ENCODE assay signal across 8 mouse cellular contexts in genomic region chr13:71959361-71960276, GRCm38 (mm10). TPM values are rescaled to one million over a fixed set of nuclear protein-coding genes. Genes with fewer than 3 reads are reported as not detected.
A peak's percentile ranks its signal among the peaks of the same experiment; 100 is the strongest.
DNase-seq lines count a peak whose midpoint lies in the region; ATAC-seq lines count a peak whose summit lies in the region.

No protein-coding gene starts in this region.

- H3K9ac ChIP-seq in embryonic facial prominence, embryonic 11.5 days (replicated peaks; ENCODE audit: low read length) = peak overlapping the region; percentile 26
- H3K9ac ChIP-seq in hindbrain, embryonic 16.5 days (ENCODE audit: low read depth, low read length) = peak overlapping the region; percentile 59
- peak overlapping the region; percentile 98 for H3K9ac ChIP-seq in midbrain, embryonic 12.5 days (replicated peaks)

- H3K4me3 ChIP-seq in embryonic facial prominence, embryonic 11.5 days (ENCODE audit: low read depth, low read length) = peak overlapping the region; percentile 33
- H3K4me3 ChIP-seq in hindbrain, embryonic 16.5 days (ENCODE audit: low read length) = peak overlapping the region; percentile 56
- peak overlapping the region; percentile 92 for H3K4me3 ChIP-seq in midbrain, embryonic 12.5 days

- H3K27ac ChIP-seq in embryonic facial prominence, embryonic 11.5 days (replicated peaks; ENCODE audit: low read depth, low read length) = no peak overlapping the region; the same call in 1 of the 2 replicates
- peak overlapping the region; percentile 69; the same call in 1 of the 2 replicates for H3K27ac ChIP-seq in hindbrain, embryonic 16.5 days (ENCODE audit: low read depth, low read length)
- H3K27ac ChIP-seq in midbrain, embryonic 12.5 days (replicated peaks) = peak overlapping the region; percentile 81

- DNase-seq in cerebellum, postnatal 10 days = peak; percentile 50 to 56
- no peak for DNase-seq in cerebellum, postnatal 25 days
- DNase-seq in embryonic facial prominence, embryonic 11.5 days (ENCODE audit: low spot score) = peak; percentile 70
- no peak for DNase-seq in gastrocnemius, adult 8-10 months (ENCODE audit: low spot score in 2 of 2)
- no peak for DNase-seq in cerebellum, adult 9-10 months

- WGBS in embryonic facial prominence, embryonic 11.5 days = under 1% methylated on average over 73 of the region's 76 CpGs
- WGBS in hindbrain, embryonic 16.5 days = 3% methylated on average over 76 of the region's 76 CpGs
- 1% methylated on average over 76 of the region's 76 CpGs for WGBS in midbrain, embryonic 12.5 days

- no peaks in the 10 kb centered on the region for H3K9me3 ChIP-seq in embryonic facial prominence, embryonic 11.5 days (replicated peaks; ENCODE audit: control insufficient read depth, low read length)
- H3K9me3 ChIP-seq in hindbrain, embryonic 16.5 days (ENCODE audit: control insufficient read depth, low read length) = no peaks in the 10 kb centered on the region
- no peaks in the 10 kb centered on the region for H3K9me3 ChIP-seq in midbrain, embryonic 12.5 days

- no peaks in the 10 kb centered on the region; the same call in 1 of the 2 replicates for H3K4me1 ChIP-seq in embryonic facial prominence, embryonic 11.5 days (ENCODE audit: control insufficient read depth, insufficient read depth, low read length)
- H3K4me1 ChIP-seq in hindbrain, embryonic 16.5 days (ENCODE audit: control insufficient read depth, insufficient read depth, low read depth, low read length) = peaks cover 12% of the 10 kb centered on the region
- H3K4me1 ChIP-seq in midbrain, embryonic 12.5 days = peaks cover 48% of the 10 kb centered on the region

- H3K4me2 ChIP-seq in embryonic facial prominence, embryonic 11.5 days (ENCODE audit: low read depth, low read length) = peak overlapping the region; percentile 49
- peak overlapping the region; percentile 59 for H3K4me2 ChIP-seq in hindbrain, embryonic 16.5 days (ENCODE audit: low read length)
- peak overlapping the region; percentile 71 for H3K4me2 ChIP-seq in midbrain, embryonic 12.5 days (replicated peaks)

- no peaks in the 10 kb centered on the region for H3K36me3 ChIP-seq in embryonic facial prominence, embryonic 11.5 days (replicated peaks; ENCODE audit: control insufficient read depth, insufficient read depth, low read depth, low read length)
- no peaks in the 10 kb centered on the region for H3K36me3 ChIP-seq in hindbrain, embryonic 16.5 days (ENCODE audit: control insufficient read depth, insufficient read depth, low read length)
- peaks cover 6% of the 10 kb centered on the region; the same call in 1 of the 2 replicates for H3K36me3 ChIP-seq in midbrain, embryonic 12.5 days

- peaks cover 47% of the 10 kb centered on the region for H3K27me3 ChIP-seq in embryonic facial prominence, embryonic 11.5 days (ENCODE audit: control insufficient read depth, insufficient read depth, low read length)
- H3K27me3 ChIP-seq in hindbrain, embryonic 16.5 days (replicated peaks; ENCODE audit: control insufficient read depth, insufficient read depth, low read length) = peaks cover 7% of the 10 kb centered on the region
- peaks cover 62% of the 10 kb centered on the region for H3K27me3 ChIP-seq in midbrain, embryonic 12.5 days

- ATAC-seq in embryonic facial prominence, embryonic 11.5 days (replicated peaks; ENCODE audit: insufficient number of reproducible peaks, low FRiP score, low TSS enrichment, low read depth) = no peak; the same call in 1 of the 2 replicates
- 0 out of 2 replicates have a peak, but pooled peaks have one; percentile 22 for ATAC-seq in hindbrain, embryonic 16.5 days
- ATAC-seq in midbrain, embryonic 12.5 days (ENCODE audit: low FRiP score, low read depth) = peak; percentile 14; the same call in 1 of the 2 replicates
- no peak for ATAC-seq in CD4-positive, CD25-positive, alpha-beta regulatory T cell, adult 4 months

RNA-seq across cellular contexts. Expression of gene Irx1, which starts 3.9 kb away (rescaled TPM):
- polyA plus RNA-seq in embryonic facial prominence, embryonic 11.5 days (2014; fragmentation: Nextera tagmentation; extraction: Ambion mirVana) = 2.2 and 2.4 TPM in 2 replicates
- 4.1 and 5.7 TPM in 2 replicates for polyA plus RNA-seq in hindbrain, embryonic 16.5 days (2015; fragmentation: Nextera tagmentation; extraction: Ambion mirVana)
- 13.3 and 15.0 TPM in 2 replicates for polyA plus RNA-seq in midbrain, embryonic 12.5 days (2016; fragmentation: Nextera tagmentation; extraction: Ambion mirVana)
- polyA plus RNA-seq in CD4-positive, CD25-positive, alpha-beta regulatory T cell, adult 4 months (2017; shearing (Covaris generic)) = not detected
- not detected for total RNA-seq in gastrocnemius, adult 8-10 months (2022)

Comparison
In these comparisons a context has a peak if more than half of its experiments do, and no peak if none do; other contexts are left out.
1. DNase-seq: peak in cerebellum, postnatal 10 days (2 of 2) and embryonic facial prominence, embryonic 11.5 days (single experiment); none in cerebellum, postnatal 25 days (0 of 2), gastrocnemius, adult 8-10 months (0 of 2) and cerebellum, adult 9-10 months (single experiment).
2. ATAC-seq: peak in hindbrain, embryonic 16.5 days (single experiment) and midbrain, embryonic 12.5 days (single experiment); none in embryonic facial prominence, embryonic 11.5 days (single experiment) and CD4-positive, CD25-positive, alpha-beta regulatory T cell, adult 4 months (single experiment).
3. H3K4me3 ChIP-seq: peak in every context shown above with its lines; median percentile 92 in midbrain, embryonic 12.5 days; 56 in hindbrain, embryonic 16.5 days; 33 in embryonic facial prominence, embryonic 11.5 days.
4. H3K9ac ChIP-seq: peak in every context shown above with its lines; median percentile 98 in midbrain, embryonic 12.5 days; 59 in hindbrain, embryonic 16.5 days; 26 in embryonic facial prominence, embryonic 11.5 days.
5. Peak in every context shown above with its lines, with median percentiles within 50 percentile points of each other: H3K4me2 ChIP-seq.